Mouse (Mus musculus): ENCODE results near the gene A530084C06Rik. TPM values are rescaled to one million over a fixed set of nuclear protein-coding genes. Genes with fewer than 3 reads are reported as not detected.

A530084C06Rik gene
- polyA plus RNA-seq, 1 experiment from 2014 or later = not detected

- 52% methylated on average over 6 of the region's 6 CpGs for WGBS
- H3K4me3 ChIP-seq = no peak overlapping the region
- H3K9ac ChIP-seq = no peak overlapping the region
- H3K27me3 ChIP-seq = peaks cover 69% of the 10 kb centered on the region
- ATAC-seq (ENCODE audit: low read depth) = no peak
- H3K4me1 ChIP-seq (replicated peaks) = peaks cover 6% of the 10 kb centered on the region
- no peaks in the 10 kb centered on the region for H3K36me3 ChIP-seq
- H3K9me3 ChIP-seq = no peaks in the 10 kb centered on the region
- no peak overlapping the region for H3K4me2 ChIP-seq
- no peak overlapping the region for H3K27ac ChIP-seq (replicated peaks)
Measured at GRCm38 (mm10) chr13:31564394-31564793, 5.3 kb upstream of the A530084C06Rik start.

- Histone ChIP-seq H3K4me2 (peak overlapping the region; percentile 96), H3K4me1 (replicated peaks) (peaks cover 31% of the 10 kb centered on the region), H3K27ac (replicated peaks) (peak overlapping the region; percentile 46), H3K36me3 (no peaks in the 10 kb centered on the region), H3K27me3 (peaks cover 95% of the 10 kb centered on the region), H3K9me3 (no peaks in the 10 kb centered on the region), H3K4me3 (peak overlapping the region; percentile 51), H3K9ac (peak overlapping the region; percentile 64)
- ATAC-seq (ENCODE audit: low read depth) = peak; percentile 62
- under 1% methylated on average over 79 of the region's 92 CpGs for WGBS
Measured at GRCm38 (mm10) chr13:31559419-31560144, 449 bp upstream of the A530084C06Rik start.

GRCm38 (mm10) chr13:31557768-31558520 lies 1.2 kb downstream of the A530084C06Rik start:
- Histone ChIP-seq H3K4me1 (replicated peaks) (peaks cover 31% of the 10 kb centered on the region), H3K27me3 (peaks cover 99% of the 10 kb centered on the region), H3K4me3 (peak overlapping the region; percentile 51), H3K4me2 (peak overlapping the region; percentile 96), H3K27ac (replicated peaks) (0 out of 2 replicates have a peak overlapping the region, but pooled peaks have one; percentile 28), H3K36me3 (no peaks in the 10 kb centered on the region), H3K9me3 (no peaks in the 10 kb centered on the region), H3K9ac (peak overlapping the region; percentile 64)
- peak; percentile 33 for ATAC-seq (ENCODE audit: low read depth)
- WGBS = under 1% methylated on average over 73 of the region's 73 CpGs

DNA sequence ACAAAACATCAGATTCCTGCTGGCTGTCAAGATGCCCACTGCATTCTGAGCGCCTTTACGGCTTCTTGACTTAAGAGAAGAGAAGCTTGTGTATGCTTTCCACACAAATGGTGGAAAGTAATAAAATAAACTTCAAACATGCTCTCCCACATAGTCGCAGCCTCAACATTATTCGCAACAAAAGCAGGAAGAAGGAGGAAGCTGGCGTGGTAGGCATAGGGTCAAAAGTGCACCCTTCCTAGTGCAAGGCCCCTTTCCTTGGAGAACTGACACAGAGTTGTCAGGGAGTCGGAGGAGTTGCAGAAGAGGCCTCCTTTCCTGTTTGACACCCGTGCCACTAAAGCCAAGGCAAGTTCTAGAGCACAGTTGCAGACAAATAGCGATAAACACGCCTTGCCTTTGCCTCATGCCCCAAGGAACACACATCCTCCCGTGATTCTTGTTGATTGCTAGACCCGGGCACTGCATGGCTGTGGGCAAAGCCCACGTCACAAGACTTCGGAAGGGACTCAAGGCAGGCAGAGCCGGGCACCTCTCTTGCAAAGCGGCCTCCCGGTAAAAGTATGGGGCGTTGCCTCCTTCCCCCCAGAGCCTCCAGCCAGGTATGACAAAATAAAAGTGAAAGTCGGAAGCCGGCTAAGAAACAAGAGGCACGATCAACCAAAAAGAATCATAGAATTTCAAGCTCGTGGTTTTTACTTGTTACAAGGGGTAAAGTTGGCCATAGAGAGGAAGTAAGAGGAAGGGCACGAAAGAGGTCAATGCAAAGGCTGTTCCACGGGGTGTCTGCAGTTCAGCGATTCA lies 2.0 kb downstream of the A530084C06Rik start:
- peaks cover 91% of the 10 kb centered on the region for H3K27me3 ChIP-seq

GRCm38 (mm10) chr13:31555834-31556233 lies 3.3 kb downstream of the A530084C06Rik start, which contains the start of gene Foxq1:
TSS of gene Foxq1 (plus strand) at chr13:31556134.
- no peak for ATAC-seq (ENCODE audit: low read depth)
- H3K27ac ChIP-seq (replicated peaks) = no peak within 1 kb of the TSS
- peaks cover 31% of the 10 kb centered on the region for H3K4me1 ChIP-seq (replicated peaks)
- H3K4me3 ChIP-seq = no peak within 1 kb of the TSS
- 78% methylated on average over 4 of the region's 4 CpGs for WGBS
- peaks cover 78% of the 10 kb centered on the region for H3K27me3 ChIP-seq
- no peaks in the 10 kb centered on the region for H3K36me3 ChIP-seq
- H3K4me2 ChIP-seq = no peak within 1 kb of the TSS
- H3K9ac ChIP-seq = no peak within 1 kb of the TSS
- H3K9me3 ChIP-seq = no peaks in the 10 kb centered on the region

More for the DNA sequence above, 2.0 kb downstream of the A530084C06Rik start:
- ATAC-seq (ENCODE audit: low read depth) = no peak
- Histone ChIP-seq H3K9me3 (no peaks in the 10 kb centered on the region), H3K4me1 (replicated peaks) (peaks cover 31% of the 10 kb centered on the region), H3K36me3 (no peaks in the 10 kb centered on the region), H3K27ac (replicated peaks) (no peak overlapping the region), H3K9ac (no peak overlapping the region), H3K4me3 (peak overlapping the region; percentile 51), H3K4me2 (peak overlapping the region; percentile 96)
- WGBS = 4% methylated on average over 24 of the region's 24 CpGs

GRCm38 (mm10) chr13:31547610-31548009 lies 11.5 kb downstream of the A530084C06Rik start:
- H3K9me3 ChIP-seq = no peaks in the 10 kb centered on the region
- WGBS = 92% methylated on average over 9 of the region's 9 CpGs
- ATAC-seq (ENCODE audit: low read depth) = no peak

DNA sequence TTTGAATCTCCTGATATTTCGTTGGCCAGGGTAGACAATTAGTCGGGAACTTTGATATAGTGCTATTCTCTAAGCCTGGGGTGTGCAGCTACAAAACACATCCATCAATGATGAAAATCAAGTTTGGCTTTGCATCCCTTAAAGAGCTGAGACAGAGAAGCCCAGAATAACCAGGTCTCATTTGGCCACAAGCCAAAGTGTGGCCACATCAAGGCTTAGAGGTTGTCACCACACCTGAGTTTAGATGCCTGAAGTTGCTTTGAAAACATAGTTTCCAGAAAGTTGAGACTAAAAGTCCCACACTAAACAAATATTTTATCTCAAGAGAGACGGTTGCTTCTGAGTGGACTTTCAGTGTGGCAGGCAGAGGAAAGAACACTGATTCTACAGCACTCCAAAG lies 11.9 kb downstream of the A530084C06Rik start:
- ATAC-seq (ENCODE audit: low read depth) = no peak
- 89% methylated on average over 3 of the region's 3 CpGs for WGBS
- Histone ChIP-seq H3K36me3 (no peaks in the 10 kb centered on the region), H3K9ac (no peak overlapping the region), H3K9me3 (no peaks in the 10 kb centered on the region), H3K27ac (replicated peaks) (no peak overlapping the region), H3K4me3 (no peak overlapping the region), H3K27me3 (no peaks in the 10 kb centered on the region), H3K4me1 (replicated peaks) (no peaks in the 10 kb centered on the region), H3K4me2 (no peak overlapping the region)

More at GRCm38 (mm10) chr13:31547610-31548009, 11.5 kb downstream of the A530084C06Rik start:
- Histone ChIP-seq H3K9ac (no peak overlapping the region), H3K4me3 (no peak overlapping the region), H3K4me1 (replicated peaks) (no peaks in the 10 kb centered on the region), H3K27me3 (no peaks in the 10 kb centered on the region), H3K4me2 (no peak overlapping the region), H3K36me3 (no peaks in the 10 kb centered on the region), H3K27ac (replicated peaks) (no peak overlapping the region)

DNA sequence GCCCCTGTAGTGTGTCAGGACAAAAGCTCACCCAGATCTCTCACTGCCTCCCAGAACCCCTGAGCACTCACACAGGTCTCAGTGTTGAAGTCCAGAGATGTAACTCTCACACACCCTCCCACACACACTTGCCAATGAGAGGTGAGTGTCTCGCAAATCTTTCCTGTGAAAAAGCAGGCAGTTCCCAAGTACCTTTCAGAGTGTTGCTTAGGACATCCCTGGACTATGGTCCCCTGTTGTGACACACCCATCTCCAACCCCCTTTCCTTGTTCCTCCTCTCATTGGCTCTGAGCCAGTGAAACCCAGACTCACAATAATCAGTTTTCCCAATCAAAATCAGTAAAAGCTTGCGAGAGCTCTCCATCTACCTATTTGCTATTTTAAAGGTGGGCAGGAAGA lies 12.3 kb downstream of the A530084C06Rik start:
- no peak for ATAC-seq (ENCODE audit: low read depth)
- H3K4me1 ChIP-seq (replicated peaks) = no peaks in the 10 kb centered on the region

DNA sequence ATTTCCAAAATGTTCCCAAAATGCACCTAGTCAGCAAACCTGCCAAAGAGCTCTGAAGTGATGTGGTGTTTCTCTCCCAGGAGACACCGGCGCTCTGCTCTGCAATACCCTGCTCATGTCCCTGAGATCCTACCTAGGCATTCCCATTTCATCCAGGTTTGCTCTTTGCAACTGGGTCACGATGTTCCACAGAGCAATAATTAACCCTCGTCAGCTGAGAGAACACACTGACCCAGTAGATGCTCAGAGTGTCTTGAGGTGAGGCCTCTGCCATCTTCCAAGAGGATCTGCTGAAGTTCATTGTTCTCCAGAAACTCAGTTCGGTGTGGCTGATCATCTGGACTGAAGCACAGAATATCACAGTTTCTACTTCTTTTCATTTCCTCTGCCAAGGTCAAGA lies 16.1 kb downstream of the A530084C06Rik start:
- H3K36me3 ChIP-seq = no peaks in the 10 kb centered on the region
- 0 out of 2 replicates have a peak, but pooled peaks cover 4% of the 10 kb centered on the region for H3K27me3 ChIP-seq
- 92% methylated on average over 5 of the region's 5 CpGs for WGBS
- no peak overlapping the region for H3K9ac ChIP-seq
- no peak overlapping the region for H3K4me3 ChIP-seq
- no peak overlapping the region for H3K27ac ChIP-seq (replicated peaks)
- no peaks in the 10 kb centered on the region for H3K4me1 ChIP-seq (replicated peaks)
- H3K4me2 ChIP-seq = no peak overlapping the region
- no peak for ATAC-seq (ENCODE audit: low read depth)
- H3K9me3 ChIP-seq = no peaks in the 10 kb centered on the region

More for the DNA sequence above, 12.3 kb downstream of the A530084C06Rik start:
- H3K4me3 ChIP-seq = no peak overlapping the region
- no peaks in the 10 kb centered on the region for H3K36me3 ChIP-seq
- WGBS = 89% methylated on average over 2 of the region's 2 CpGs
- H3K27me3 ChIP-seq = no peaks in the 10 kb centered on the region
- H3K9me3 ChIP-seq = no peaks in the 10 kb centered on the region
- no peak overlapping the region for H3K27ac ChIP-seq (replicated peaks)
- no peak overlapping the region for H3K9ac ChIP-seq
- no peak overlapping the region for H3K4me2 ChIP-seq

DNA sequence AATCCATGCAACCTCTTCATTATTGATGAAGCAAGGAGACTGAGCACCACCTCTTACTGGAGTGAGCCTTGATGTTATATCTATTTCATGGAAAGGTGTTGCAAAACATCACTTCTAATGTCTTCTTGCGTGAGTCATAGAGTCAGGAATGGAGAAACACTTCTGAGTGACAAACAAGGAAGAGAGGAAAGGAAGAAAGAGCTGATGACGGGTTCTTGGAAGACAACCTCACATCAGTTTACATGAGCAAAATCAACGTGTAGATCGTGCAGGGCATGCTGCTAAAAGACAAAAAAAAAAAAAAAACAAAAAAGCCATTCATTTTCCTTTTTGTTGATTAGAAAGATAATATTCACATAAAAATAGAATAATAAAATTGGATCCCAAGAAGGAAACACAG lies 24.4 kb downstream of the A530084C06Rik start:
- H3K27ac ChIP-seq (replicated peaks) = no peak overlapping the region
- no peaks in the 10 kb centered on the region for H3K36me3 ChIP-seq
- H3K27me3 ChIP-seq = peaks cover 56% of the 10 kb centered on the region
- no peak overlapping the region for H3K9ac ChIP-seq
- no peak for ATAC-seq (ENCODE audit: low read depth)
- H3K4me3 ChIP-seq = no peak overlapping the region
- peaks cover 8% of the 10 kb centered on the region; the same call in 1 of the 2 replicates for H3K4me1 ChIP-seq (replicated peaks)
- no peaks in the 10 kb centered on the region for H3K9me3 ChIP-seq
- WGBS = 94% methylated on average over 4 of the region's 4 CpGs
- H3K4me2 ChIP-seq = no peak overlapping the region

DNA sequence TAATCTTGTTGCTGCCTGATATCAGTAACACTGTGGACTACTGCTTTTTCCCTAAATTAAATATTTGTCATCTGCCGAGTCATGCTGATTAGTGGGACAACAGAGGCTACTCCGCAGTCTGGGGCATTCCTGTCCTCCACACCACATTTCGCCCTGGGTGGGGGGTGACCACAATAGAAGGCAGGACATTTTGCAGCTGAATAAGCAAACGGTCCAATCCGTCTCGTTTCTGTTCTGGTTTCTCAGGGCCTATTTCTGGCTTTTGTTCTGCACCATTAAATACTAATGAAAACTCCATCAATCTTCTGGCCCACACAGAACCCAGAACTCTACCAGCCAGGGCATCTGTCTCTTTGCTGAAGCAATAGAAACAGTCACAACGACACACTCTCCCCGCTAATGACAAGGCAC lies 27.5 kb downstream of the A530084C06Rik start:
- H3K9ac ChIP-seq = no peak overlapping the region
- 4% methylated on average over 8 of the region's 8 CpGs for WGBS
- peaks cover 71% of the 10 kb centered on the region for H3K27me3 ChIP-seq
- H3K4me1 ChIP-seq (replicated peaks) = peaks cover 8% of the 10 kb centered on the region; the same call in 1 of the 2 replicates
- H3K27ac ChIP-seq (replicated peaks) = no peak overlapping the region
- no peak overlapping the region for H3K4me3 ChIP-seq
- H3K9me3 ChIP-seq = no peaks in the 10 kb centered on the region
- no peak for ATAC-seq (ENCODE audit: low read depth)
- no peak overlapping the region for H3K4me2 ChIP-seq
- no peaks in the 10 kb centered on the region for H3K36me3 ChIP-seq

Data from neural tube, embryonic 13.5 days (tissue).